7 mouse cellular contexts compared by ENCODE assay signal in genomic region chr6:143259870-143260559, GRCm38 (mm10).
DNase-seq lines count a peak whose midpoint lies in the region; ATAC-seq and TF ChIP-seq lines count a peak whose summit lies in the region.

No protein-coding gene starts in this region.

- H3K27me3 ChIP-seq in midbrain, embryonic 11.5 days (ENCODE audit: control insufficient read depth, insufficient read depth, low read length) = no peaks in the 10 kb centered on the region
- peaks cover 7% of the 10 kb centered on the region; the same call in 1 of the 2 replicates for H3K27me3 ChIP-seq in midbrain, embryonic 10.5 days (ENCODE audit: low read depth, poor library complexity, severe bottlenecking)
- H3K27me3 ChIP-seq in forebrain, postnatal 0 days (ENCODE audit: insufficient read depth, low read length) = no peaks in the 10 kb centered on the region
- H3K27me3 ChIP-seq in lung, postnatal 0 days (replicated peaks; ENCODE audit: insufficient read depth, low read length) = no peaks in the 10 kb centered on the region

- H3K9ac ChIP-seq in midbrain, embryonic 11.5 days (ENCODE audit: low read length) = no peak overlapping the region
- peak overlapping the region; percentile 14; the same call in 1 of the 2 replicates for H3K9ac ChIP-seq in forebrain, postnatal 0 days
- no peak overlapping the region for H3K9ac ChIP-seq in lung, postnatal 0 days (replicated peaks; ENCODE audit: low read depth)

- H3K9me3 ChIP-seq in midbrain, embryonic 11.5 days (ENCODE audit: control insufficient read depth, low read length) = no peaks in the 10 kb centered on the region
- H3K9me3 ChIP-seq in midbrain, embryonic 10.5 days (replicated peaks) = no peaks in the 10 kb centered on the region
- no peaks in the 10 kb centered on the region for H3K9me3 ChIP-seq in forebrain, postnatal 0 days (ENCODE audit: low read length)
- no peaks in the 10 kb centered on the region for H3K9me3 ChIP-seq in lung, postnatal 0 days (ENCODE audit: low read length)

- no peak for TF ChIP-seq CTCF in forebrain, postnatal 0 days (IDR thresholded peaks at IDR 0.05; ENCODE audit: low read depth)
- no peak for TF ChIP-seq CTCF in lung, postnatal 0 days (IDR thresholded peaks at IDR 0.05)

- ATAC-seq in midbrain, embryonic 11.5 days (ENCODE audit: low FRiP score) = peak; percentile 59; the same call in 1 of the 2 replicates
- peak; percentile 68 for ATAC-seq in forebrain, postnatal 0 days
- ATAC-seq in lung, postnatal 0 days = peak; percentile 76
- no peak for ATAC-seq in inflammation-experienced regulatory T-cells, adult 6 months

- TF ChIP-seq EP300 in lung, postnatal 0 days (IDR thresholded peaks at IDR 0.05) = peak; percentile 56; the same call in 1 of the 2 replicates

- H3K4me2 ChIP-seq in midbrain, embryonic 11.5 days = no peak overlapping the region
- H3K4me2 ChIP-seq in forebrain, postnatal 0 days (ENCODE audit: low read depth) = peak overlapping the region; percentile 41
- peak overlapping the region; percentile 37 for H3K4me2 ChIP-seq in lung, postnatal 0 days (replicated peaks; ENCODE audit: low read depth, low read length)

- peaks cover 7% of the 10 kb centered on the region; the same call in 1 of the 2 replicates for H3K4me1 ChIP-seq in midbrain, embryonic 11.5 days (ENCODE audit: control insufficient read depth, insufficient read depth, low read length)
- H3K4me1 ChIP-seq in midbrain, embryonic 10.5 days = peaks cover 39% of the 10 kb centered on the region
- H3K4me1 ChIP-seq in forebrain, postnatal 0 days (ENCODE audit: insufficient read depth) = peaks cover 12% of the 10 kb centered on the region
- 0 out of 2 replicates have a peak, but pooled peaks cover 2% of the 10 kb centered on the region for H3K4me1 ChIP-seq in lung, postnatal 0 days (ENCODE audit: insufficient read depth, low read depth, low read length)

- no peak overlapping the region for H3K27ac ChIP-seq in midbrain, embryonic 11.5 days (ENCODE audit: low read depth, low read length)
- H3K27ac ChIP-seq in midbrain, embryonic 10.5 days (replicated peaks) = no peak overlapping the region; the same call in 1 of the 2 replicates
- H3K27ac ChIP-seq in forebrain, postnatal 0 days (ENCODE audit: low read depth, low read length) = peak overlapping the region; percentile 86
- no peak overlapping the region for H3K27ac ChIP-seq in lung, postnatal 0 days (ENCODE audit: low read length)

- H3K4me3 ChIP-seq in midbrain, embryonic 11.5 days (ENCODE audit: low read depth, low read length) = no peak overlapping the region
- H3K4me3 ChIP-seq in midbrain, embryonic 10.5 days = no peak overlapping the region
- H3K4me3 ChIP-seq in forebrain, postnatal 0 days (ENCODE audit: low read depth, low read length) = peak overlapping the region; percentile 18
- peak overlapping the region; percentile 8; the same call in 1 of the 2 replicates for H3K4me3 ChIP-seq in lung, postnatal 0 days (ENCODE audit: low read depth, low read length)

- peak; percentile 88 for DNase-seq in midbrain, embryonic 11.5 days (ENCODE audit: low spot score, missing footprints)
- no peak for DNase-seq in midbrain, embryonic 10.5 days (ENCODE audit: low spot score)
- peak; percentile 56 for DNase-seq in forebrain, postnatal 0 days
- DNase-seq in lung, postnatal 0 days (ENCODE audit: low spot score) = peak; percentile 64
- no peak for DNase-seq in testis, postnatal 14 days (ENCODE audit: low spot score)
- no peak for DNase-seq in ovary, postnatal 10 days (ENCODE audit: low spot score)

- 72% methylated on average over 18 of the region's 18 CpGs for WGBS in midbrain, embryonic 11.5 days
- WGBS in midbrain, embryonic 10.5 days = 74% methylated on average over 18 of the region's 18 CpGs
- 15% methylated on average over 18 of the region's 18 CpGs for WGBS in forebrain, postnatal 0 days
- WGBS in lung, postnatal 0 days = 51% methylated on average over 18 of the region's 18 CpGs

- no peaks in the 10 kb centered on the region for H3K36me3 ChIP-seq in midbrain, embryonic 11.5 days (ENCODE audit: control insufficient read depth, insufficient read depth, low read length)
- H3K36me3 ChIP-seq in midbrain, embryonic 10.5 days = no peaks in the 10 kb centered on the region
- no peaks in the 10 kb centered on the region for H3K36me3 ChIP-seq in forebrain, postnatal 0 days (ENCODE audit: insufficient read depth)
- H3K36me3 ChIP-seq in lung, postnatal 0 days (ENCODE audit: insufficient read depth, low read length) = no peaks in the 10 kb centered on the region

Comparison
In these comparisons a context has a peak if more than half of its experiments do, and no peak if none do; other contexts are left out.
1. DNase-seq: peak in midbrain, embryonic 11.5 days (single experiment), forebrain, postnatal 0 days (single experiment) and lung, postnatal 0 days (single experiment); none in midbrain, embryonic 10.5 days (single experiment), testis, postnatal 14 days (single experiment) and ovary, postnatal 10 days (single experiment).
2. H3K4me3 ChIP-seq: peak in forebrain, postnatal 0 days (single experiment) and lung, postnatal 0 days (single experiment); none in midbrain, embryonic 11.5 days (single experiment) and midbrain, embryonic 10.5 days (single experiment).